Mouse (Mus musculus) forebrain, postnatal 0 days (tissue): ENCODE data around the gene Snx22. TPM values are rescaled to one million over a fixed set of nuclear protein-coding genes. Genes with fewer than 3 reads are reported as not detected.
A peak's percentile ranks its signal among the peaks of the same experiment; 100 is the strongest.

ENCODE experiments used
- ATAC-seq: fragments of 200-750 bp; cut with Nextera tagmentation; 2 replicates; pipeline ENCODE4 v1.8.0; 2017; ENCODE audit warnings: mild to moderate bottlenecking, moderate library complexity
- DNase-seq: peaks from one replicate; pipeline ENCODE4 v3.0.0-alpha.2; 2015
- H3K27ac ChIP-seq: fragments of 300-500 bp; sonication (generic); 2 replicates; pipeline ENCODE4 v1.5.1; 2014; ENCODE audit warnings: low read depth, mild to moderate bottlenecking, antibody characterized with exemption, low read length, moderate library complexity, mixed read lengths
- H3K27me3 ChIP-seq: fragments of 300-500 bp; sonication (generic); 2 replicates; pipeline ENCODE4 v1.6.1; 2014; ENCODE audit warnings: mild to moderate bottlenecking, low read length, mixed read lengths; ENCODE audit not compliant: insufficient read depth
- H3K36me3 ChIP-seq: fragments of 300-500 bp; sonication (generic); 2 replicates; pipeline ENCODE4 v1.6.1; 2014; ENCODE audit warnings: mild to moderate bottlenecking, moderate library complexity; ENCODE audit not compliant: insufficient read depth
- H3K4me1 ChIP-seq: fragments of 300-500 bp; sonication (generic); 2 replicates; pipeline ENCODE4 v1.6.1; 2014; ENCODE audit warnings: antibody characterized with exemption; ENCODE audit not compliant: insufficient read depth
- H3K4me2 ChIP-seq: fragments of 300-500 bp; sonication (generic); 2 replicates; pipeline ENCODE4 v1.6.1; 2014; ENCODE audit warnings: low read depth, mild to moderate bottlenecking, moderate library complexity
- H3K4me3 ChIP-seq: fragments of 300-500 bp; sonication (generic); 2 replicates; pipeline ENCODE4 v1.5.1; 2014; ENCODE audit warnings: low read depth, low read length, mixed read lengths
- H3K9ac ChIP-seq: fragments of 300-500 bp; sonication (generic); 2 replicates; pipeline ENCODE4 v1.6.1; 2014; ENCODE audit warnings: mild to moderate bottlenecking
- H3K9me3 ChIP-seq: fragments of 300-500 bp; sonication (generic); 2 replicates; pipeline ENCODE4 v1.6.1; 2016; ENCODE audit warnings: low read length
- CTCF ChIP-seq: sonication (generic); IDR thresholded peaks from 2 replicates; pipeline ENCODE4 v1.5.1; 2016; ENCODE audit warnings: antibody characterized with exemption, control low read depth, low read depth
- WGBS: fragments of 180-500 bp; shearing (Covaris S2); extraction: QIAGEN DNeasy Blood & Tissue Kit; methylation state at CpG from one replicate; pipeline ENCODE4 v1.1.7; 2014; 5-methylcytosine and 5-hydroxymethylcytosine counted together
- polyA plus RNA-seq: library from polyadenylated mRNA; unstranded; fragments of >200 nt; fragmentation: Nextera tagmentation; extraction: Ambion mirVana; gene quantifications from 2 replicates; pipeline ENCODE4 v1.2.1, GENCODE M21; 2015
- total RNA-seq: library from RNA; depleted of rRNA; stranded (reverse); fragments of >200 nt; gene quantifications from 2 replicates; pipeline ENCODE4 v1.2.3, GENCODE M21; 2014

The Snx22 gene
- total and polyA plus RNA-seq, 2 experiments from 2014 or later, result 4.0 to 7.3 TPM

DNA sequence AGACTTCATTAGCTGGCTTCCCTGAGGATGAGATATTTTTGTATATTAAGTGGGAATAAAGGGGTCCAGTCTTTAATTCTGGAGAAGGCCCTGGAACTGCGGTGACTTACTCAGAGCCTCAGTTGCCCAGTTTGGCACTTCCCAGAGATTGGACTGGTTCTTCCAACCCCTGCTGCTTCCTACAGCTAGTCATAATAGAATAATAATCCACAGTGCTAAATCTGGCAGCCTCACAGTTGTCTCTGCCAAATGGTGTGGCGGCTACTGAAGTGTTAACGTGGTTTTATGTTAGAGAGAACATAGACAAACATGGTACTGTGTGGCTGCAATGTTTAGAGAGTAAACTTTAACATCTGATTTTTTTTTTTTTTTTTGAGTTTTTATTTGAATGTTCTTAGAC is 7.9 kb downstream of the Snx22 start:
- peaks cover 38% of the 10 kb centered on the region for H3K36me3 ChIP-seq
- no peak overlapping the region for H3K27ac ChIP-seq
- peaks cover 16% of the 10 kb centered on the region for H3K4me1 ChIP-seq
- no peaks in the 10 kb centered on the region for H3K9me3 ChIP-seq
- H3K4me3 ChIP-seq, result no peak overlapping the region; the same call in 1 of the 2 replicates
- ATAC-seq (no peak), DNase-seq (no peak)
- H3K4me2 ChIP-seq, result peak overlapping the region; percentile 78; the same call in 1 of the 2 replicates
- no peaks in the 10 kb centered on the region for H3K27me3 ChIP-seq
- H3K9ac ChIP-seq, result no peak overlapping the region; the same call in 1 of the 2 replicates
- WGBS, result 50% methylated on average over 3 of the region's 3 CpGs
- no peak for TF ChIP-seq CTCF

DNA sequence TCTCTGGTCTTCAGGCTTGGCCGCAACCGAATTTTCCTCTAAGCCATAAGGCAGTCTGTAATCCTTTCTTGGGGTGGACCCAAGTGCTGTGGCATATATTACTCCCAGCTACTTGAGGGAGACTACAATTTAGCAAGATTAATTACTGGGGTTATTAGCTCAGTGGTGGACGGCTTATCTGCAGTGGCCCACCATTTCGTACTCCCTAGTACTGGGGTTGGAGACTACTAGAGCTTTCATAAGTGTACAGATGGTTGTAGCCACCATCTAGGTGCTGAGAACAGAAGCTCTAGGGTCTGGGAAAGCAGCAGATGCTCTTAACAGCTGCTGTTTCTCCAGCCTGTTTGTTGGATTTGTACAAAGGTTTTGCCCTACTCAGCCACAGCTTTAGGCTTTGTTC is 8.5 kb downstream of the Snx22 start:
- H3K9ac ChIP-seq, result peak overlapping the region; percentile 93
- 15% methylated on average over 4 of the region's 4 CpGs for WGBS
- no peak for DNase-seq
- no peaks in the 10 kb centered on the region for H3K27me3 ChIP-seq
- no peak overlapping the region for H3K27ac ChIP-seq
- no peaks in the 10 kb centered on the region for H3K9me3 ChIP-seq
- peak overlapping the region; percentile 78 for H3K4me2 ChIP-seq
- no peak for TF ChIP-seq CTCF
- peaks cover 16% of the 10 kb centered on the region for H3K4me1 ChIP-seq
- peak overlapping the region; percentile 85 for H3K4me3 ChIP-seq
- no peak for ATAC-seq
- peaks cover 31% of the 10 kb centered on the region for H3K36me3 ChIP-seq

DNA sequence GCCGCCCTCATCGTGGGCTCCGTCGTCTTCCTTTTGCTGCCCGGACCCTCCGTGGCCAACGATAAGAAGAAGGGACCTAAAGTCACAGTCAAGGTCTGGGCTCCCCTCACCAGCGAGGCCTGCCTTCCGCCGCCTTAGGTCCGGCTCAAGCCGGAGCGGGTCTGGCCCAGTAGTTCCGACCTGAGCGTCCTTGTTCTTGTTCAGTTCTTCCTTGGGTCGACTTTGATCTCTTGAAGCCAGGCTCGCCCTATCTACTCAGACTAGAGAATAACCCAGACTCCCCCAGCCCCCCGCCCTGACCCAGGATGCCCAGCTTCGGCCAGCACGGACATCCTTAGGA is 9.2 kb downstream of the Snx22 start:
- Histone ChIP-seq H3K27ac (peak overlapping the region; percentile 92), H3K9ac (peak overlapping the region; percentile 93), H3K27me3 (no peaks in the 10 kb centered on the region), H3K4me1 (peaks cover 16% of the 10 kb centered on the region), H3K9me3 (no peaks in the 10 kb centered on the region), H3K4me2 (peak overlapping the region; percentile 78), H3K4me3 (peak overlapping the region; percentile 85), H3K36me3 (peaks cover 24% of the 10 kb centered on the region)
- ATAC-seq (peak; percentile 79), DNase-seq (no peak)
- TF ChIP-seq CTCF, result no peak
- WGBS, result under 1% methylated on average over 20 of the region's 20 CpGs

DNA sequence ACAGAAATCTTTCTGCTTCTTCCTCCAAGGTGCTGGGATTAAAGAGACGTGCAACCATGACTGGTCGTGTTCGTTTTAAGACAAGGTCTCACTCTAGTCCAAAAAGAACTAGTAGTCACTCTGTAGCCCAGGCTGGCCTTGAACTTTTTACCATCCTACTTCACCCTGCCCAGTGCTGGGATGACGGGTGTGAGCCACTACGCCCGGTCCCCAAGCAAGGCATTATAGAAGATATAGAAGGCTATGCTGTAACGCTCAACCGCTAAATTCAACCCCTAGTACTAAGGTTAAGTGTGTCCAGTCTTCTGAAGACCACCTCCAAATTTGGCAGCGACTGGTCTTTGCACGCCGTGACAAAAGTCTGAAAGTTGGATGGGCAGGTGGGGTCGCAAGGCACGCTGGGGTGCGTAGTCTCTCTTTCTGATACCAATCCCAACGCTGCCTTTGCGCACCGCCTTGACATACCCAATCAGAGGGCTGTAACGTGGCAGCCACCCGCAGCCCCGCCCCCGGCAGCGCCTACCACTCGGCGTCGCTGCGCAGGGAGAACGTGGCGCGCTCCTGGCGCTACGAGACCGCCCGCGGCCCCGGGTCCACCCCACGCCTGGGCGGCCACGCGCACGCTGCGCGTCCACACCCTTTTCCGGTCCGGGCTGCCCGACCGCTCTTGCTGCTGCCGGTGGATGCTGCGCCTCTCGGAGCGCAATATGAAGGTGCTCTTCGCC is 9.8 kb downstream of the Snx22 start, which contains the start of gene Ppib:
Ppib (plus strand) TSS at position 640 of the 725 bp plus-strand sequence.
- peak; percentile 51 for TF ChIP-seq CTCF
- peak; percentile 99 for ATAC-seq
- peaks cover 16% of the 10 kb centered on the region for H3K4me1 ChIP-seq
- H3K4me3 ChIP-seq, result peak within 1 kb of the TSS; percentile 85
- H3K27ac ChIP-seq, result peak within 1 kb of the TSS; percentile 92
- peak within 1 kb of the TSS; percentile 78 for H3K4me2 ChIP-seq
- H3K9me3 ChIP-seq, result no peaks in the 10 kb centered on the region
- under 1% methylated on average over 50 of the region's 51 CpGs for WGBS
- peak; percentile 98 for DNase-seq
- H3K9ac ChIP-seq, result peak within 1 kb of the TSS; percentile 93
- H3K36me3 ChIP-seq, result peaks cover 21% of the 10 kb centered on the region
- H3K27me3 ChIP-seq, result no peaks in the 10 kb centered on the region

DNA sequence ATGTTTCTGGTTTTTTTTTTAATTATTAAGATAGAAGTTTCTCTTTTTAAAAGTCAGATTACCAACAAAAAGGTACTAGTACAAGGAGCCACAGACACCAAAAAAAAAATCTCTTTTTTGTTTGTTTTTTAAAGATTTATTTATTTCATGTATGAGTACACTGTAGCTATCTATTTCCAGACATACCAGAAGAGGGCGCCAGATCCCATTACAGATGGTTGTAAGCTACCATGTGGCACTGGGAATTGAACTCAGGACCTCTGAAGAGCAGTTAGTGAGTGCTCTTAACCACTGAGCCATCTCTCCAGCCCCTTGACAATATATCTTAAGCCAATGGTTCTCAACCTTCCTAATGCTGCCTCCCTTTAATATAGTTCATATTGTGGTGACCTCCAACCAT is 15.9 kb downstream of the Snx22 start:
- no peaks in the 10 kb centered on the region for H3K36me3 ChIP-seq
- no peaks in the 10 kb centered on the region for H3K4me1 ChIP-seq
- H3K4me2 ChIP-seq, result no peak overlapping the region
- H3K9ac ChIP-seq, result no peak overlapping the region
- DNase-seq (no peak), ATAC-seq (no peak)
- no peaks in the 10 kb centered on the region for H3K27me3 ChIP-seq
- 17% methylated on average over 1 of the region's 1 CpGs for WGBS
- TF ChIP-seq CTCF, result no peak
- no peak overlapping the region for H3K27ac ChIP-seq
- H3K9me3 ChIP-seq, result no peaks in the 10 kb centered on the region
- H3K4me3 ChIP-seq, result no peak overlapping the region

DNA sequence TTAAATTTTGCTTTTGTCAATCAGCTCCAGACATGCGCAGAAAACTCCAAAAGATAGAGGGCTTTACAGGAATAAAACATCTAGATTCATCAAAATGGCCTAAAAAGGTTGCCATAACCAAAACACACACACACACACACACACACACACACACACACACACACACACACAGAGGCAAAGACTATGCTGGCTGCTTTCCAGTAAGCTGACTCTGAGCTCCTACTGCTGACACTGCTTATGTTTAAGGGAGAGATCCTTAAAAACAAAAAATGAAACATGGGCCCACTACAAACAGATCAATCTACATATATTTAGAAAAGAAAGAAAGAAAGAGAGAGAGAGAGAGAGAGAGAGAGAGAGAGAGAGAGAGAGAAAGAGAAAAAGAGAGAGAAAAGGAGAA is 16.8 kb downstream of the Snx22 start:
- DNase-seq, result no peak
- no peaks in the 10 kb centered on the region for H3K36me3 ChIP-seq
- H3K4me2 ChIP-seq, result no peak overlapping the region
- WGBS, result 93% methylated on average over 1 of the region's 1 CpGs
- no peak for ATAC-seq
- H3K9me3 ChIP-seq, result no peaks in the 10 kb centered on the region
- no peak overlapping the region for H3K27ac ChIP-seq
- TF ChIP-seq CTCF, result no peak
- no peak overlapping the region for H3K9ac ChIP-seq
- H3K27me3 ChIP-seq, result no peaks in the 10 kb centered on the region
- H3K4me1 ChIP-seq, result no peaks in the 10 kb centered on the region
- H3K4me3 ChIP-seq, result no peak overlapping the region

DNA sequence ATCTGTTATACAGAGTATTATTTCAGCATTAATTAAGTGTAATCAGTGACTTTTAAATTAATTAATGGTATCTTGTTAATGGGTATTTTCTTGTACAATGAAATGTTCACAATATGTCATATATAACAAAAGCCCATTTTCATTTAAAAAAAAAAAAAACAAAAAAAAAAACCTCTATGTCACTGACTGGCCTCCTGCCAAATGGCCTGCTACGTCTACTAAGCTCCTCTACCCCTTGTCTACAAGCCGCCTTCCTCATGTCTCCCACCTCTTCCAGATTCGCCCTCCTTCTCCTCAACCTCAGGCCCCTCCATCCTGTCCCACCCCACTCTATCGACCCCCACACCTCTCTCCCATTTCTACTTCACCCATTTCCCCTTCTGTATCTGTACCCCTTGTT is 18.0 kb downstream of the Snx22 start:
- no peaks in the 10 kb centered on the region for H3K27me3 ChIP-seq
- no peak overlapping the region for H3K4me3 ChIP-seq
- no peaks in the 10 kb centered on the region for H3K9me3 ChIP-seq
- H3K36me3 ChIP-seq, result no peaks in the 10 kb centered on the region
- H3K9ac ChIP-seq, result no peak overlapping the region
- no peak overlapping the region for H3K4me2 ChIP-seq
- H3K4me1 ChIP-seq, result no peaks in the 10 kb centered on the region
- no peak overlapping the region for H3K27ac ChIP-seq
- TF ChIP-seq CTCF, result no peak
- 63% methylated on average over 4 of the region's 4 CpGs for WGBS
- ATAC-seq, result no peak
- DNase-seq, result no peak
